Mouse (Mus musculus) small intestine, adult 2 months (tissue): ENCODE measurements around the gene Ccnd3. TPM values are rescaled to one million over a fixed set of nuclear protein-coding genes. Genes with fewer than 3 reads are reported as not detected.
A peak's percentile ranks its signal among the peaks of the same experiment; 100 is the strongest.

Source experiments
- H3K27ac ChIP-seq: fragments of 200-500 bp; 2 replicates; pipeline ENCODE4 v1.5.1; 2012; ENCODE audit warnings: low read depth, low read length, control low read depth, inconsistent platforms; ENCODE audit not compliant: insufficient read depth
- H3K27me3 ChIP-seq: fragments of 200-500 bp; 2 replicates; pipeline ENCODE4 v1.6.1; 2012; ENCODE audit warnings: mild to moderate bottlenecking, moderate library complexity, low read length, inconsistent platforms; ENCODE audit not compliant: control insufficient read depth, insufficient read depth
- H3K36me3 ChIP-seq: fragments of 200-500 bp; 2 replicates; pipeline ENCODE4 v1.6.1; 2012; ENCODE audit warnings: mild to moderate bottlenecking, low read length, control low read depth, inconsistent platforms; ENCODE audit not compliant: control insufficient read depth, insufficient read depth
- H3K4me1 ChIP-seq: fragments of 200-500 bp; 2 replicates; pipeline ENCODE4 v1.6.1; 2012; ENCODE audit warnings: low read length, inconsistent platforms, mixed read lengths; ENCODE audit not compliant: control insufficient read depth, insufficient read depth, insufficient read length
- H3K4me3 ChIP-seq: fragments of 200-500 bp; 2 replicates; pipeline ENCODE4 v1.5.1; 2012; ENCODE audit warnings: low read depth, mild to moderate bottlenecking, control low read depth, inconsistent platforms, low read length, moderate library complexity
- CTCF ChIP-seq: fragments of 200-500 bp; IDR thresholded peaks from 2 replicates; pipeline ENCODE4 v1.5.1; 2012; ENCODE audit warnings: low read depth, mild to moderate bottlenecking, control low read depth, inconsistent platforms, low read length, moderate library complexity, mixed read lengths; ENCODE audit not compliant: insufficient replicate concordance, insufficient read length; ENCODE audit errors: extremely low read depth
- POLR2A ChIP-seq: fragments of 200-500 bp; IDR thresholded peaks from 2 replicates; pipeline ENCODE4 v1.6.1; 2012; ENCODE audit warnings: low read depth, mild to moderate bottlenecking, control low read depth, inconsistent platforms, low read length, moderate library complexity
- WGBS: fragments of 180-500 bp; shearing (Covaris S2); methylation state at CpG from one replicate; pipeline ENCODE4 v1.1.7; 2018; 5-methylcytosine and 5-hydroxymethylcytosine counted together
- polyA plus RNA-seq: library from polyadenylated mRNA; depleted of rRNA; stranded (reverse); fragments of >200 nt; gene quantifications from 2 replicates; pipeline ENCODE4 v1.2.3, GENCODE M21; 2012

Ccnd3 gene
- polyA plus RNA-seq, 1 experiment = 54.9 TPM

GRCm38 (mm10) chr17:47464248-47464965 is 40.4 kb upstream of the Ccnd3 start:
- WGBS = 29% methylated on average over 12 of the region's 12 CpGs
- Histone ChIP-seq H3K36me3 (peaks cover 34% of the 10 kb centered on the region), H3K4me3 (peak overlapping the region; percentile 25), H3K4me1 (peaks cover 46% of the 10 kb centered on the region), H3K27me3 (no peaks in the 10 kb centered on the region), H3K27ac (peak overlapping the region; percentile 83)
- TF ChIP-seq CTCF (no peak), POLR2A (no peak)

- no peak overlapping the region for H3K4me3 ChIP-seq
- H3K36me3 ChIP-seq = peaks cover 37% of the 10 kb centered on the region
- H3K4me1 ChIP-seq = peaks cover 40% of the 10 kb centered on the region
- no peaks in the 10 kb centered on the region for H3K27me3 ChIP-seq
- 79% methylated on average over 11 of the region's 11 CpGs for WGBS
- no peak overlapping the region for H3K27ac ChIP-seq
- TF ChIP-seq CTCF = no peak
- no peak for TF ChIP-seq POLR2A
Measured at GRCm38 (mm10) chr17:47465016-47465415, 39.8 kb upstream of the Ccnd3 start.

- Histone ChIP-seq H3K4me1 (peaks cover 34% of the 10 kb centered on the region), H3K36me3 (peaks cover 41% of the 10 kb centered on the region), H3K27me3 (no peaks in the 10 kb centered on the region), H3K4me3 (no peak overlapping the region), H3K27ac (no peak overlapping the region)
- 76% methylated on average over 9 of the region's 9 CpGs for WGBS
- TF ChIP-seq POLR2A (no peak), CTCF (no peak)
Measured at GRCm38 (mm10) chr17:47466284-47466683, 38.6 kb upstream of the Ccnd3 start.

GRCm38 (mm10) chr17:47467659-47468058 is 37.2 kb upstream of the Ccnd3 start:
- TF ChIP-seq POLR2A (no peak), CTCF (no peak)
- Histone ChIP-seq H3K4me3 (no peak overlapping the region), H3K4me1 (peaks cover 21% of the 10 kb centered on the region), H3K27me3 (no peaks in the 10 kb centered on the region), H3K27ac (no peak overlapping the region), H3K36me3 (peaks cover 41% of the 10 kb centered on the region)
- 92% methylated on average over 11 of the region's 11 CpGs for WGBS

GRCm38 (mm10) chr17:47468063-47468462 is 36.8 kb upstream of the Ccnd3 start:
- 60% methylated on average over 14 of the region's 14 CpGs for WGBS
- Histone ChIP-seq H3K36me3 (peaks cover 41% of the 10 kb centered on the region), H3K4me3 (peak overlapping the region; percentile 51), H3K27ac (no peak overlapping the region), H3K27me3 (no peaks in the 10 kb centered on the region), H3K4me1 (peaks cover 18% of the 10 kb centered on the region)
- TF ChIP-seq CTCF (no peak), POLR2A (no peak)

GRCm38 (mm10) chr17:47468466-47468865 is 36.4 kb upstream of the Ccnd3 start:
- Histone ChIP-seq H3K27me3 (no peaks in the 10 kb centered on the region), H3K4me1 (peaks cover 15% of the 10 kb centered on the region), H3K4me3 (peak overlapping the region; percentile 51), H3K36me3 (peaks cover 41% of the 10 kb centered on the region), H3K27ac (no peak overlapping the region)
- 73% methylated on average over 34 of the region's 34 CpGs for whole genome bisulfite sequencing
- no peak for TF ChIP-seq CTCF
- TF ChIP-seq POLR2A = no peak

- Histone ChIP-seq H3K27me3 (no peaks in the 10 kb centered on the region), H3K27ac (no peak overlapping the region), H3K4me1 (peaks cover 6% of the 10 kb centered on the region), H3K36me3 (peaks cover 41% of the 10 kb centered on the region), H3K4me3 (no peak overlapping the region)
- 85% methylated on average over 4 of the region's 4 CpGs for WGBS
- no peak for TF ChIP-seq POLR2A
- TF ChIP-seq CTCF = no peak
Measured at GRCm38 (mm10) chr17:47469642-47470041, 35.2 kb upstream of the Ccnd3 start.
